Mouse (Mus musculus): ENCODE measurements around the gene Rab21. TPM values are rescaled to one million over a fixed set of nuclear protein-coding genes. Genes with fewer than 3 reads are reported as not detected.

The Rab21 gene
- polyA plus RNA-seq, 1 experiment from 2014 or later: 3.8 TPM

- Histone ChIP-seq H3K9me3 (no peaks in the 10 kb centered on the region), H3K4me1 (replicated peaks) (peaks cover 13% of the 10 kb centered on the region), H3K4me3 (no peak overlapping the region), H3K27ac (no peak overlapping the region), H3K27me3 (ENCODE audit: insufficient read depth, poor library complexity, severe bottlenecking) (no peaks in the 10 kb centered on the region), H3K36me3 (no peaks in the 10 kb centered on the region)
- 82% methylated on average over 3 of the region's 3 CpGs for whole genome bisulfite sequencing
- DNase-seq (ENCODE audit: low spot score): no peak
Measured at GRCm38 (mm10) chr10:115253521-115253920, 61.9 kb downstream of the Rab21 start.

- H3K9me3 ChIP-seq: no peaks in the 10 kb centered on the region
- peak; percentile 31 for DNase-seq (ENCODE audit: low spot score)
- H3K4me3 ChIP-seq: peak overlapping the region; percentile 83
- 14% methylated on average over 10 of the region's 10 CpGs for WGBS
- no peaks in the 10 kb centered on the region for H3K36me3 ChIP-seq
- peak overlapping the region; percentile 81 for H3K27ac ChIP-seq
- H3K27me3 ChIP-seq (ENCODE audit: insufficient read depth, poor library complexity, severe bottlenecking): no peaks in the 10 kb centered on the region
- H3K4me1 ChIP-seq (replicated peaks): peaks cover 22% of the 10 kb centered on the region
Measured at GRCm38 (mm10) chr10:115252321-115252757, 63.1 kb downstream of the Rab21 start.

DNA sequence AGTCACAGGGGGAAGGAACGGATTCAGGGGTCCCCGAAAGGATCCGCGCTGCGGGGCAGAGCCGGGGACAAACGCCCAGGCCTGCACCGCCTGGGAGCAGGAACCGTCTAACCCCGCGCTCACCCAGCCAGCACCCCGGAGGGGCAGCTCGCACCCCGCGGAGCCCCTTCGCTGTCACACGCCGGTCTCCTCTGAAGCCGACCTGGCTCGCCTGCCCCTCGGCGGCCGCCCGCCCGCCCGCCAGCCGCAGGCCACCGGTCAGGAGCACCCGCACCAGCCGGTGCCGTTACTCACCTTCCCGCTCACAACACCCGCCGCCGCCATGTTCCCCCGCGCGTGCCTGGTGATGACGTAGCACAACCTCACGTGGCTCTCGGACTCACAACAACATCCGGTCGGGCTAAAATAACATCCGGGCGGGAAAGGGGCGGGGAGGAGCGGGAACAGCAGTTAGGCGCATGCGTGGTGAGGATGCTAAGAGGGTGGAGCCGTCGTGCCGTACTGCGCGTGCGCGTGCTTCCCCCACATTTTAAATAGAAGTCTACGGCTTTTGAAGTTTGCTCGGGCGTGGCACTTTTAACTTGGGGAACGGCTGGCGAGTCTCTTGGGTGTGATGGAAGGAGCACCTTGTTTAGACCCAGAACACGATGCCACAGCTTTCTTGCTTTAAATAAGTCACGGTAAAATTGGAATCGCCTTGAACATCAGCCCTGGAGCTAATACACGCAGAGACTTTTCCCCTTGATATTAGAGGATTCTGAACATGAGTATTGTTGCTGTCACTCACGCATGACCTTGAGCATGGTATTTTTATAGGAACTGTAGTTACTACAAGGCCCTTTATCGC, 64.1 kb downstream of the Rab21 start, which contains the start of gene Tbc1d15:
Gene Tbc1d15, minus strand, starts transcription at position 380 of the 847 bp plus-strand sequence.
- peak within 1 kb of the TSS; percentile 89 for H3K27ac ChIP-seq
- H3K27me3 ChIP-seq (ENCODE audit: insufficient read depth, poor library complexity, severe bottlenecking): no peaks in the 10 kb centered on the region
- under 1% methylated on average over 67 of the region's 67 CpGs for WGBS

GRCm38 (mm10) chr10:115250235-115251087, 64.9 kb downstream of the Rab21 start:
- whole genome bisulfite sequencing: 35% methylated on average over 38 of the region's 38 CpGs
- Histone ChIP-seq H3K4me3 (peak overlapping the region; percentile 83), H3K27ac (peak overlapping the region; percentile 89), H3K4me1 (replicated peaks) (peaks cover 22% of the 10 kb centered on the region), H3K36me3 (no peaks in the 10 kb centered on the region), H3K9me3 (no peaks in the 10 kb centered on the region), H3K27me3 (ENCODE audit: insufficient read depth, poor library complexity, severe bottlenecking) (no peaks in the 10 kb centered on the region)
- DNase-seq (ENCODE audit: low spot score): no peak

More for the DNA sequence above, 64.1 kb downstream of the Rab21 start, which contains the start of gene Tbc1d15:
- H3K36me3 ChIP-seq: no peaks in the 10 kb centered on the region
- H3K4me1 ChIP-seq (replicated peaks): peaks cover 22% of the 10 kb centered on the region
- no peaks in the 10 kb centered on the region for H3K9me3 ChIP-seq
- H3K4me3 ChIP-seq: peak within 1 kb of the TSS; percentile 83
- peak; percentile 99 for DNase-seq (ENCODE audit: low spot score)

DNA sequence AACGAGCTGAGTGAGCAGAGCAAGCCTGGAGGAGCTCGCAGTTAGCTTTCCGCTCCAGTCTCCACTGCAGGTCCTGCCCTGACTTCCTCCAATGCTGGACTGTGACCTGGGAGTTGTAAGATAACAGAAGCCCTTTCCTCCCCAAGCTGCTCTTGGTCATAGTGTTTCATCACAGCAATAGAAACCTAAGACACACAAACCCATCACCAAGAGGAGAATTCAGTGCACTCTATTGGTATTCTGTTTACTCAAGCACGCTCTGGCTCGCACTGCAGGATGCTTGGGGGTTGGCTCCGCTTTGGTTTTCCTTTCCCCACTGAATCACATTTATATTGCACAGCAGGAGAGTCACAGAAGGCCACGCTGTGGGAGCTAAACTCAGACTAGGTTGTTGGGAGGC, 67.4 kb downstream of the Rab21 start:
- DNase-seq (ENCODE audit: low spot score): no peak
- Histone ChIP-seq H3K27ac (0 out of 2 replicates have a peak overlapping the region, but pooled peaks have one; percentile 23), H3K4me1 (replicated peaks) (peaks cover 22% of the 10 kb centered on the region), H3K27me3 (ENCODE audit: insufficient read depth, poor library complexity, severe bottlenecking) (no peaks in the 10 kb centered on the region), H3K9me3 (no peaks in the 10 kb centered on the region), H3K4me3 (no peak overlapping the region), H3K36me3 (no peaks in the 10 kb centered on the region)
- WGBS: 30% methylated on average over 7 of the region's 7 CpGs

DNA sequence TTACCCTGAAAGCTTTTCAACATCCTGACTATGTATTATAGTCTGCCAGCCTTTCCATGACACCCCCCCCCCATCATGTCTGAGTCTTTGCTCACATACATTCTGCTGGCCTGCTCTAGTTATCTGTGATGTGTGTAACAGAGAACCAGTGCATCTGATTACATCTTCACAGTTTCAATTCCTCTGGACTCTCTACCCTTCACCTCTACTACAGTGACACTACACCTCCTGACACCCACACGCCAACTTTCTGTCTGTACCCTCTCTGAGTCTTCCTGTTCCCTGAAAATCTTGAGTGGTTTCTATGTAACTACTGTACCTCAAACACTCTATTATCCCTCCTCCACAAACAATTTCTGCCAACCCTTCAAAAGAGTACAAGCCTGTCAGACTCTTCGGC, 69.9 kb downstream of the Rab21 start:
- no peak for DNase-seq (ENCODE audit: low spot score)
- Histone ChIP-seq H3K27ac (no peak overlapping the region), H3K4me1 (replicated peaks) (peaks cover 15% of the 10 kb centered on the region), H3K4me3 (no peak overlapping the region), H3K9me3 (no peaks in the 10 kb centered on the region), H3K36me3 (peaks cover under 1% of the 10 kb centered on the region), H3K27me3 (ENCODE audit: insufficient read depth, poor library complexity, severe bottlenecking) (no peaks in the 10 kb centered on the region)
- WGBS: 93% methylated on average over 2 of the region's 2 CpGs

DNA sequence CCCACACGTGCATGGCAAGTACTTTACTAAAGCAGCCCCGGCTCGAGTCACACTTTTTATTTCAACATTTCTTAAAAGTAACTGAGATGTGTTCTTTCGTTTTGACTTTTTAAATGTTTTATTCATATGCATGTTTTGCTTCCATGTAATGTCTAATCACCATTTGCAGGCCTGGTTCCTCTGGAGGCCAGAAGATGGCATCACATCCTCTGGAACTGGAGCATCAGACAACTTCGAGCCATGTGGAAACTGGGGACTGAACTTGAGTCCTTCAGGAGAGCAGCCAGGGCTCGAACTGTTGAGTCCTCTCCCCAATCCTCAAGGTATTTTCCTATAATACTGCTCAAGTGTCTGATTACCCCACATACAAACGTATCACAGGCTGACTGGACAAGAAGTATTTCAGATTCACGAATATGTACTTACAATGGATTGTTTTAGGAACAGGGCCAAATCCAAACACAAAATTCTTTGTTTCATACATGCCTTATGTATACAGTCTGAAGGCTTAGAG, 74.3 kb downstream of the Rab21 start:
- H3K36me3 ChIP-seq: peaks cover 36% of the 10 kb centered on the region
- no peaks in the 10 kb centered on the region for H3K4me1 ChIP-seq (replicated peaks)
- 85% methylated on average over 8 of the region's 8 CpGs for WGBS
- H3K9me3 ChIP-seq: no peaks in the 10 kb centered on the region
- no peaks in the 10 kb centered on the region for H3K27me3 ChIP-seq (ENCODE audit: insufficient read depth, poor library complexity, severe bottlenecking)
- no peak for DNase-seq (ENCODE audit: low spot score)
- no peak overlapping the region for H3K4me3 ChIP-seq
- H3K27ac ChIP-seq: no peak overlapping the region

GRCm38 (mm10) chr10:115237931-115238330, 77.5 kb downstream of the Rab21 start:
- peaks cover 43% of the 10 kb centered on the region for H3K36me3 ChIP-seq
- H3K27me3 ChIP-seq (ENCODE audit: insufficient read depth, poor library complexity, severe bottlenecking): no peaks in the 10 kb centered on the region
- H3K9me3 ChIP-seq: no peaks in the 10 kb centered on the region
- 90% methylated on average over 4 of the region's 4 CpGs for WGBS
- no peak overlapping the region for H3K27ac ChIP-seq
- no peak for DNase-seq (ENCODE audit: low spot score)
- no peak overlapping the region for H3K4me3 ChIP-seq
- H3K4me1 ChIP-seq (replicated peaks): no peaks in the 10 kb centered on the region

Other genes starting within 250 kb of the Rab21 start
- 0.17 TPM in 1 of 2 replicates, not detected in the other for gene Tph2, start 130.6 kb downstream of the Rab21 start, polyA plus RNA-seq (2016; fragmentation: Nextera tagmentation; extraction: Ambion mirVana)
- 39.0 and 50.0 TPM in 2 replicates for gene Tbc1d15, start 64.1 kb downstream of the Rab21 start, polyA plus RNA-seq (2016; fragmentation: Nextera tagmentation; extraction: Ambion mirVana)
- gene Tmem19, start 46.9 kb upstream of the Rab21 start, polyA plus RNA-seq (2016; fragmentation: Nextera tagmentation; extraction: Ambion mirVana): 33.9 and 35.8 TPM in 2 replicates
- 23.5 and 25.8 TPM in 2 replicates for gene Thap2, start 68.8 kb upstream of the Rab21 start, polyA plus RNA-seq (2016; fragmentation: Nextera tagmentation; extraction: Ambion mirVana)
- gene Zfc3h1, start 69.4 kb upstream of the Rab21 start, polyA plus RNA-seq (2016; fragmentation: Nextera tagmentation; extraction: Ambion mirVana): 13.3 and 19.3 TPM in 2 replicates